Mouse (Mus musculus) small intestine, adult 2 months (tissue): Measurements from ENCODE around the gene Clec16a.

Experiments used
- CTCF ChIP-seq: fragments of 200-500 bp; IDR thresholded peaks from 2 replicates; pipeline ENCODE4 v1.5.1; 2012; ENCODE audit warnings: low read depth, mild to moderate bottlenecking, control low read depth, inconsistent platforms, low read length, moderate library complexity, mixed read lengths; ENCODE audit not compliant: insufficient replicate concordance, insufficient read length; ENCODE audit errors: extremely low read depth
- POLR2A ChIP-seq: fragments of 200-500 bp; IDR thresholded peaks from 2 replicates; pipeline ENCODE4 v1.6.1; 2012; ENCODE audit warnings: low read depth, mild to moderate bottlenecking, control low read depth, inconsistent platforms, low read length, moderate library complexity

GRCm38 (mm10) chr16:10663890-10664731 lies 119.0 kb downstream of the Clec16a start:
- TF ChIP-seq CTCF: no peak
- no peak for TF ChIP-seq POLR2A
